Mouse (Mus musculus) olfactory bulb, adult 2 months (tissue): Measurements from ENCODE around the gene Desi2. TPM values are rescaled to one million over a fixed set of nuclear protein-coding genes. Genes with fewer than 3 reads are reported as not detected.
A peak's percentile ranks its signal among the peaks of the same experiment; 100 is the strongest.
"Not testable (repeated sequence)": the region's sequence is repeated elsewhere in the genome, so short reads cannot be mapped to it uniquely, and the experiment has no call there.

Experiments
- H3K27ac ChIP-seq: fragments of 200-500 bp; 2 replicates; pipeline ENCODE4 v1.5.1; 2012; ENCODE audit warnings: low read depth, low read length; ENCODE audit not compliant: insufficient read depth
- H3K4me1 ChIP-seq: fragments of 200-500 bp; 2 replicates; pipeline ENCODE4 v1.6.1; 2012; ENCODE audit warnings: low read length; ENCODE audit not compliant: control insufficient read depth, insufficient read depth
- H3K4me3 ChIP-seq: fragments of 200-500 bp; 2 replicates; pipeline ENCODE4 v1.5.1; 2012; ENCODE audit warnings: mild to moderate bottlenecking, low read depth, low read length, moderate library complexity; ENCODE audit not compliant: insufficient read depth
- CTCF ChIP-seq: fragments of 200-500 bp; IDR thresholded peaks from 2 replicates; pipeline ENCODE4 v1.5.1; 2012; ENCODE audit warnings: low read depth, mild to moderate bottlenecking, low read length, moderate library complexity; ENCODE audit not compliant: insufficient read depth
- POLR2A ChIP-seq: fragments of 200-500 bp; IDR thresholded peaks from 2 replicates; pipeline ENCODE4 v1.6.1; 2012; ENCODE audit warnings: mild to moderate bottlenecking, low read depth, low read length, moderate library complexity; ENCODE audit not compliant: insufficient read depth
- WGBS: fragments of 180-500 bp; shearing (Covaris S2); methylation state at CpG from one replicate; pipeline ENCODE4 v1.1.7; 2018; 5-methylcytosine and 5-hydroxymethylcytosine counted together
- polyA plus RNA-seq: library from polyadenylated mRNA; stranded (reverse); fragments of >200 nt; gene quantifications from 2 replicates; pipeline ENCODE4 v1.2.4, GENCODE M21; 2012; ENCODE audit warnings: low replicate concordance; ENCODE audit not compliant: missing spikeins, insufficient read depth, insufficient read length

The Desi2 gene
- not detected in 2 replicates for polyA plus RNA-seq

- TF ChIP-seq POLR2A: peak; percentile 23; the same call in 1 of the 2 replicates
- H3K4me1 ChIP-seq: not testable (repeated sequence)
- 0% methylated on average over 37 of the region's 37 CpGs for WGBS
- H3K27ac ChIP-seq: peak within 1 kb of the TSS; percentile 51; the same call in 1 of the 2 replicates
- H3K4me3 ChIP-seq: peak within 1 kb of the TSS; percentile 96
These were observed at the start of gene Desi2 for GRCm38 (mm10) chr1:178187216-178187791. Desi2 (plus strand) TSS chr1:178187417.

GRCm38 (mm10) chr1:178146513-178146912 lies 40.7 kb upstream of the Desi2 start:
- not testable (repeated sequence) for H3K4me1 ChIP-seq, H3K27ac ChIP-seq, H3K4me3 ChIP-seq
- WGBS: 4% methylated on average over 2 of the region's 2 CpGs

- 25% methylated on average over 4 of the region's 4 CpGs for WGBS
- H3K4me3 ChIP-seq, H3K27ac ChIP-seq, H3K4me1 ChIP-seq: not testable (repeated sequence)
These were observed 40.3 kb upstream of the Desi2 start for GRCm38 (mm10) chr1:178146915-178147314.

- WGBS: 91% methylated on average over 2 of the region's 2 CpGs
- H3K4me1 ChIP-seq: no peaks in the 10 kb centered on the region
- H3K4me3 ChIP-seq: no peak overlapping the region
- H3K27ac ChIP-seq: no peak overlapping the region
- TF ChIP-seq CTCF (no peak), POLR2A (no peak)
These were observed 5.0 kb upstream of the Desi2 start for GRCm38 (mm10) chr1:178182251-178182650.

GRCm38 (mm10) chr1:178185591-178185990 lies 1.6 kb upstream of the Desi2 start:
- no peak overlapping the region for H3K27ac ChIP-seq
- TF ChIP-seq POLR2A: no peak
- no peak for TF ChIP-seq CTCF
- no peak overlapping the region for H3K4me3 ChIP-seq
- no peaks in the 10 kb centered on the region for H3K4me1 ChIP-seq

GRCm38 (mm10) chr1:178187810-178188209 lies 593 bp downstream of the Desi2 start:
- TF ChIP-seq POLR2A: 0 out of 2 replicates have a peak, but pooled peaks have one; percentile 19
- under 1% methylated on average over 25 of the region's 38 CpGs for WGBS
- peak overlapping the region; percentile 96 for H3K4me3 ChIP-seq
- H3K27ac ChIP-seq, H3K4me1 ChIP-seq: not testable (repeated sequence)

- H3K27ac ChIP-seq: no peak overlapping the region
- TF ChIP-seq CTCF: no peak
- no peak for TF ChIP-seq POLR2A
- no peaks in the 10 kb centered on the region for H3K4me1 ChIP-seq
- 5% methylated on average over 13 of the region's 13 CpGs for WGBS
- H3K4me3 ChIP-seq: peak overlapping the region; percentile 36
These were observed 1.2 kb downstream of the Desi2 start for GRCm38 (mm10) chr1:178188386-178188785.

- Histone ChIP-seq H3K4me3 (no peak overlapping the region), H3K27ac (no peak overlapping the region), H3K4me1 (peaks cover 2% of the 10 kb centered on the region; the same call in 1 of the 2 replicates)
- TF ChIP-seq CTCF (no peak), POLR2A (no peak)
- 60% methylated on average over 10 of the region's 10 CpGs for WGBS
These were observed 18.6 kb downstream of the Desi2 start for GRCm38 (mm10) chr1:178205701-178206325.

GRCm38 (mm10) chr1:178207856-178208255 lies 20.6 kb downstream of the Desi2 start:
- 92% methylated on average over 4 of the region's 4 CpGs for WGBS
- not testable (repeated sequence) for H3K27ac ChIP-seq, H3K4me3 ChIP-seq, H3K4me1 ChIP-seq

GRCm38 (mm10) chr1:178209966-178210365 lies 22.7 kb downstream of the Desi2 start:
- no peak overlapping the region for H3K4me3 ChIP-seq
- H3K27ac ChIP-seq: no peak overlapping the region
- TF ChIP-seq CTCF: no peak
- H3K4me1 ChIP-seq: peaks cover 2% of the 10 kb centered on the region; the same call in 1 of the 2 replicates
